Mouse (Mus musculus) heart, embryonic 15.5 days (tissue): Measurements from ENCODE around the gene Syf2. TPM values are rescaled to one million over a fixed set of nuclear protein-coding genes. Genes with fewer than 3 reads are reported as not detected.

Experiments
- ATAC-seq: fragments of 200-750 bp; cut with Nextera tagmentation; replicated peaks from 2 replicates; pipeline ENCODE4 v1.8.0; 2017; ENCODE audit warnings: low read depth, moderate TSS enrichment; ENCODE audit not compliant: insufficient number of reproducible peaks, insufficient read depth, low FRiP score
- H3K27ac ChIP-seq: fragments of 300-500 bp; sonication (generic); 2 replicates; pipeline ENCODE4 v1.5.1; 2015; ENCODE audit warnings: mild to moderate bottlenecking, inconsistent platforms
- H3K27me3 ChIP-seq: fragments of 300-500 bp; sonication (generic); 2 replicates; pipeline ENCODE4 v1.6.1; 2015; ENCODE audit warnings: inconsistent platforms
- H3K36me3 ChIP-seq: fragments of 300-500 bp; sonication (generic); 2 replicates; pipeline ENCODE4 v1.6.1; 2015; ENCODE audit warnings: mild to moderate bottlenecking, inconsistent platforms
- H3K4me1 ChIP-seq: fragments of 300-500 bp; sonication (generic); replicated peaks from 2 replicates; pipeline ENCODE4 v1.6.1; 2015; ENCODE audit warnings: inconsistent platforms
- H3K4me2 ChIP-seq: fragments of 300-500 bp; sonication (generic); 2 replicates; pipeline ENCODE4 v1.6.1; 2015; ENCODE audit warnings: inconsistent platforms, mild to moderate bottlenecking, moderate library complexity
- H3K4me3 ChIP-seq: fragments of 300-500 bp; sonication (generic); 2 replicates; pipeline ENCODE4 v1.5.1; 2015; ENCODE audit warnings: mild to moderate bottlenecking, inconsistent platforms
- H3K9ac ChIP-seq: fragments of 300-500 bp; sonication (generic); 2 replicates; pipeline ENCODE4 v1.6.1; 2015; ENCODE audit warnings: mild to moderate bottlenecking, inconsistent platforms
- H3K9me3 ChIP-seq: fragments of 300-500 bp; sonication (generic); replicated peaks from 2 replicates; pipeline ENCODE4 v1.6.1; 2016; ENCODE audit warnings: inconsistent platforms
- WGBS: fragments of 180-500 bp; shearing (Covaris S2); methylation state at CpG from one replicate; pipeline ENCODE4 v1.1.7; 2015; ENCODE audit warnings: mixed read lengths; 5-methylcytosine and 5-hydroxymethylcytosine counted together
- polyA plus RNA-seq: library from polyadenylated mRNA; unstranded; fragments of >200 nt; fragmentation: Nextera tagmentation; extraction: Ambion mirVana; gene quantifications from 2 replicates; pipeline ENCODE4 v1.2.1, GENCODE M21; 2015

Gene Syf2
- polyA plus RNA-seq, 1 experiment from 2014 or later, result 57.6 TPM

- peaks cover 22% of the 10 kb centered on the region for H3K4me1 ChIP-seq
Measured at GRCm38 (mm10) chr4:134924019-134924741, 6.5 kb upstream of the Syf2 start.

GRCm38 (mm10) chr4:134925206-134925605 lies 5.5 kb upstream of the Syf2 start:
- ATAC-seq, result no peak
- Histone ChIP-seq H3K4me2 (peak overlapping the region; percentile 80), H3K4me3 (peak overlapping the region; percentile 96), H3K36me3 (peaks cover 35% of the 10 kb centered on the region), H3K9me3 (no peaks in the 10 kb centered on the region), H3K27ac (no peak overlapping the region), H3K4me1 (peaks cover 28% of the 10 kb centered on the region), H3K9ac (peak overlapping the region; percentile 49; the same call in 1 of the 2 replicates), H3K27me3 (no peaks in the 10 kb centered on the region)
- WGBS, result 51% methylated on average over 8 of the region's 8 CpGs

More at GRCm38 (mm10) chr4:134924019-134924741, 6.5 kb upstream of the Syf2 start:
- Histone ChIP-seq H3K27me3 (no peaks in the 10 kb centered on the region), H3K4me2 (peak overlapping the region; percentile 80), H3K4me3 (peak overlapping the region; percentile 96), H3K9me3 (no peaks in the 10 kb centered on the region), H3K9ac (peak overlapping the region; percentile 97), H3K36me3 (peaks cover 35% of the 10 kb centered on the region), H3K27ac (peak overlapping the region; percentile 96)
- under 1% methylated on average over 75 of the region's 75 CpGs for WGBS
- peak; percentile 24 for ATAC-seq

DNA sequence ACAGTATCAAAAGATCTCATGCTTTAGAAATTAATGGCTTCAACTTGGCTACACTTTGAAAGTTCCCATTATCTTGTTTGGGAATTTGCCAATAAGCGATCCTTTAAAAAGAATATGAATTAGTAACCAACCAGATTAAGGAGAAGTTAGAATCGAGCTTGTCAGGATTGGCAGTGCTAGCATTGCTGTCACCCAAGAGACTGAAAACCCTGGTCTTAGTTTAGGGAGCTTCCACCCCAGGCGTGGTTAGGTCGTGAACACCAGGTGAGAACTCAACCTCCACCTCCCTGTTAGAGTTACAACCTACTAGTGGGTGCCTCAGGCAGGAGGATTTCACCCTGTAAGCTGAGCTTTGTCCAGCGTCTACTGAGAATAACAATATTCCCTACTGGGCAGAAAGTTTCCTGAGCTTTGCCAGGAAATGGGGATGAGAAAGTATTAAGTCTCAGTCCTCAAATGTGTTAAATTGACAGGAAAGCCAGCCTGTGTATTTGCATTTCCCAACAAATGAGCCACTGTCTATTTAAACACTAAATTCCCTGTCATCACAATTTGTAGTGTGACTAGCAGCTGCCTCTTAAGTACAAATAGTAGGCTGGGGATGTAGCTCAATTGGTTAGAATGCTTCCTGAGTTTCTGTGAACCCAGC lies 2.8 kb upstream of the Syf2 start:
- Histone ChIP-seq H3K9me3 (no peaks in the 10 kb centered on the region), H3K27me3 (no peaks in the 10 kb centered on the region), H3K4me3 (no peak overlapping the region), H3K9ac (no peak overlapping the region), H3K36me3 (peaks cover 35% of the 10 kb centered on the region), H3K4me2 (no peak overlapping the region), H3K27ac (no peak overlapping the region), H3K4me1 (peaks cover 32% of the 10 kb centered on the region)
- 62% methylated on average over 5 of the region's 5 CpGs for whole genome bisulfite sequencing
- no peak for ATAC-seq

- WGBS, result 73% methylated on average over 1 of the region's 1 CpGs
- Histone ChIP-seq H3K9me3 (no peaks in the 10 kb centered on the region), H3K4me2 (no peak overlapping the region), H3K27ac (no peak overlapping the region), H3K36me3 (peaks cover 35% of the 10 kb centered on the region), H3K27me3 (no peaks in the 10 kb centered on the region), H3K4me1 (peaks cover 32% of the 10 kb centered on the region), H3K9ac (no peak overlapping the region), H3K4me3 (no peak overlapping the region)
- no peak for ATAC-seq
Measured at GRCm38 (mm10) chr4:134928464-134928836, 2.2 kb upstream of the Syf2 start.

DNA sequence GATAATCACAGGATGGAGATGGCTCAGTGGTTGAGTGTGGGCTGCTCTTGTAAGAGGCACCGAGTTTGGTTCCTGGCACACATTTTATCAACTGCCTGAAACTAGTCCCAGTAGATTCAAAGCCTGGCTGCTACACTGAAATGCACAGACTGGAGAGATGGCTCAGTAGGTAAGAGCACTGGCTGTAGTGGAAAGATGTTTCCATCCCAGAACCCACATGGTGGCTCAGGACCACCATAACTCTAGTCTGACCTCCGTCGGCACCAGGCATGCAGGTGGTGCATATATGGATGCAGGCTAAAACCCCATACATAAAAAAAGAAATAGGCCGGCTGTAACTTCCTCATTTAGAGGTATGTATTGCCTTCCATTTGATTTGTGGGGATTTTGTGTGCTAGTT lies 1.2 kb upstream of the Syf2 start:
- Histone ChIP-seq H3K9ac (no peak overlapping the region), H3K27me3 (no peaks in the 10 kb centered on the region), H3K9me3 (no peaks in the 10 kb centered on the region), H3K4me1 (peaks cover 32% of the 10 kb centered on the region), H3K4me3 (no peak overlapping the region), H3K27ac (peak overlapping the region; percentile 5; the same call in 1 of the 2 replicates), H3K36me3 (peaks cover 44% of the 10 kb centered on the region), H3K4me2 (no peak overlapping the region)
- ATAC-seq, result no peak
- WGBS, result 73% methylated on average over 4 of the region's 4 CpGs

GRCm38 (mm10) chr4:134930190-134930589 lies 508 bp upstream of the Syf2 start:
- Histone ChIP-seq H3K27ac (peak overlapping the region; percentile 83), H3K9me3 (no peaks in the 10 kb centered on the region), H3K36me3 (peaks cover 49% of the 10 kb centered on the region), H3K9ac (peak overlapping the region; percentile 51; the same call in 1 of the 2 replicates), H3K4me1 (peaks cover 30% of the 10 kb centered on the region), H3K4me2 (peak overlapping the region; percentile 71), H3K4me3 (peak overlapping the region; percentile 96), H3K27me3 (no peaks in the 10 kb centered on the region)
- 20% methylated on average over 9 of the region's 9 CpGs for WGBS
- no peak for ATAC-seq

DNA sequence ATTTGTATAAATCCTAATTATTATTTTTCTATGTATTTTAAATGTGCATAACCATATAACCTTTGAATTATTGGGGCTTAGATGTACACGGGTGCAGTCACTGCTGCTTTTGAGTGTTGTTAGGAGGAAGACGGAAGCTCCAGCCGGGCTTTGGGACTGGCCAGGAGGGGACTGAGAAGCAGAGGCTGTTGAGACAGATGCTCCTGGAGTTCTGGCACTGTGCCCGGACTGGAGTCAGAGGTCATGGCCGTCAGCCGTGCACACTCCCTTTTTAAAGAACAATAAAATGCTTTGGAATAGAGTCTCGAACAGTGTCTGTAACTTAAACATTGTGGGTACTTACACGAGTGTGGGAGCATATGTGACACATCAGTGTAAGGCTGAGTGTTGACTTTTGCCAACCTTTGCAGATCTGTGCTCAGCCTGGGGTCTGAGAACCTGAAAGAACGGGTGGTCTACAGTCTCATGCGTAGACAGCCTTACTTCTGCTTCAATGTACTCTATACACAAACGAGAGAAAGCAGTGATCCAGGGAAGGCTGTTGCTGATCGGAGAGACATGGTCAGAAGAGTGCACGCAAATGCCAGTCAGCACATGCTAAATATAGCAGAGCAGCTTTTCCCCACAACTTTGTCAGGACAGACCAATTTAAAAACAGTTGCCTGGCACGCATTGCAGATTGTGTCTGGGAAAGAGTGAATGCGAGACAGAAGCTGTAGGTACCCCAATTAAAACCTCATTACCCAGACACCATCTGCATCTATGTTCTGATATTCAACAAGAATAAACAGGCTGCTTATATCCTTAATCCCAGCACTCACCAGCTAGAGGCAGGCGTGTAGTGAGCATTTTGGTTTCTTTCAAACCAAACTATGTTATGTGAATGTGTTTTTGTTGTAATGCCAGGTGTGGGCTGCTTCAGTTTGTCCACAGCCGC lies 6.8 kb downstream of the Syf2 start:
- Histone ChIP-seq H3K36me3 (peaks cover 36% of the 10 kb centered on the region), H3K9ac (peak overlapping the region; percentile 17), H3K27ac (peak overlapping the region; percentile 95), H3K4me3 (0 out of 2 replicates have a peak overlapping the region, but pooled peaks have one; percentile 17), H3K9me3 (no peaks in the 10 kb centered on the region), H3K4me2 (peak overlapping the region; percentile 56), H3K4me1 (peaks cover 23% of the 10 kb centered on the region), H3K27me3 (peaks cover 4% of the 10 kb centered on the region; the same call in 1 of the 2 replicates)
- 33% methylated on average over 17 of the region's 17 CpGs for WGBS
- ATAC-seq, result peak; percentile 71

GRCm38 (mm10) chr4:134939900-134940299 lies 9.2 kb downstream of the Syf2 start:
- H3K4me1 ChIP-seq, result peaks cover 25% of the 10 kb centered on the region
- WGBS, result 70% methylated on average over 9 of the region's 9 CpGs
- no peak overlapping the region for H3K9ac ChIP-seq
- H3K27me3 ChIP-seq, result peaks cover 24% of the 10 kb centered on the region
- peak overlapping the region; percentile 40; the same call in 1 of the 2 replicates for H3K4me2 ChIP-seq
- H3K9me3 ChIP-seq, result no peaks in the 10 kb centered on the region
- no peak overlapping the region for H3K27ac ChIP-seq
- no peak overlapping the region for H3K4me3 ChIP-seq
- H3K36me3 ChIP-seq, result peaks cover 23% of the 10 kb centered on the region
- ATAC-seq, result no peak

- H3K4me2 ChIP-seq, result no peak overlapping the region
- no peak overlapping the region for H3K27ac ChIP-seq
- ATAC-seq, result no peak
- H3K9me3 ChIP-seq, result no peaks in the 10 kb centered on the region
- peaks cover 14% of the 10 kb centered on the region for H3K4me1 ChIP-seq
- no peak overlapping the region for H3K9ac ChIP-seq
- H3K27me3 ChIP-seq, result peaks cover 31% of the 10 kb centered on the region
- WGBS, result 36% methylated on average over 27 of the region's 27 CpGs
- H3K4me3 ChIP-seq, result no peak overlapping the region
- no peaks in the 10 kb centered on the region for H3K36me3 ChIP-seq
Measured at GRCm38 (mm10) chr4:134943758-134944538, 13.2 kb downstream of the Syf2 start.

GRCm38 (mm10) chr4:134946024-134946744 lies 15.5 kb downstream of the Syf2 start:
- H3K9me3 ChIP-seq, result no peaks in the 10 kb centered on the region
- peaks cover 18% of the 10 kb centered on the region for H3K4me1 ChIP-seq
- H3K27ac ChIP-seq, result peak overlapping the region; percentile 9
- peak; percentile 39; the same call in 1 of the 2 replicates for ATAC-seq
- H3K9ac ChIP-seq, result no peak overlapping the region
- whole genome bisulfite sequencing, result 6% methylated on average over 17 of the region's 17 CpGs
- H3K4me2 ChIP-seq, result peak overlapping the region; percentile 59
- H3K4me3 ChIP-seq, result peak overlapping the region; percentile 26
- H3K36me3 ChIP-seq, result no peaks in the 10 kb centered on the region
- H3K27me3 ChIP-seq, result peaks cover 29% of the 10 kb centered on the region
